Mouse (Mus musculus) brain, adult 10 weeks (tissue): Measurements from ENCODE around the gene Vmn1r104. TPM values are rescaled to one million over a fixed set of nuclear protein-coding genes. Genes with fewer than 3 reads are reported as not detected.

Experiments
- polyA plus RNA-seq: library from polyadenylated mRNA; stranded (reverse); fragments of 350-450 nt; fragmentation: Illumina TruSeq; extraction: RNeasy Lipid Tissue Mini Kit (QIAGEN cat#74804); gene quantifications from one replicate; pipeline ENCODE4 v1.2.3, GENCODE M21; 2015; ENCODE audit warnings: low read depth, low replicate concordance

The Vmn1r104 gene
- polyA plus RNA-seq: not detected

GRCm38 (mm10) chr7:20533537-20533936 is at the start of gene Vmn1r104:
Gene Vmn1r104 (plus strand): TSS chr7:20533837.

DNA sequence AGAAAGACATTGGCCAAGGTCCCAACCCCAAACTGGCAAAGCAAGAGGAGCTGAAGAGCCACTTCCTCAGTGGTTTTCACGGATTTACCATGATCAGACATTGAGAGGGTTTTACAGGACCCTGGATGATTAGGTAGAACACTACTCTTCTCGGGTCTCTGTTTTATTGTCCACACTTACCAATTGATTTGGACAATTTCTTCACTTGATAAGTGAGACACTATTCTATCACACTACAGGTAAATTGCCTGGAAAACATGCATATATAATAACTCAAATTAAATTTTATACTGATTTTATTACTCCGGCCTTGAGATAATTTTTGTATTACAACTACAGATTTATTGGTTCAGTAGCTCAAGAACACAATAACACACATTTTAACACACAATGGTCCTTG is 23.2 kb upstream of the Vmn1r104 start, which contains the start of gene Vmn1r103:
TSS of gene Vmn1r103 (minus strand) at position 101 of the 400 bp plus-strand sequence.

GRCm38 (mm10) chr7:20545657-20546056 is 12.0 kb downstream of the Vmn1r104 start, which contains the start of gene Gm5726:
Gene Gm5726 (minus strand): TSS chr7:20545757.

DNA sequence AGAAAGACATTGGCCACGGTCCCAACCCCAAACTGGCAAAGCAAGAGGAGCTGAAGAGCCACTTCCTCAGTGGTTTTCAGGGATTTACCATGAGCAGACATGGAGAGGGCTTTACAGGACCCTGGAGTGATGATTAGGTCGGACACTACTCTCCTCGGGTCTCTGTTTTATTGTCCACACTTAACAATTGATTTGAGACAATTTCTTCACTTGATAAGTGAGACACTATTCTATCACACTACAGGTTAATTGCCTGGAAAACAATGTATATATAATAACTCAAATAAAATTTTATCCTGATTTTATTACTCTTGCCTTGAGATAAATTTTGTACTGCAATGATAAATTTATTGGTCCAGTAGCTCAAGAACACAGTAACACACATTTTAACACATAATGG is 42.5 kb downstream of the Vmn1r104 start, which contains the start of gene Gm4141:
TSS of gene Gm4141 (minus strand) at position 101 of the 400 bp plus-strand sequence.

Other genes with a start within 250 kb of the Vmn1r104 start
- gene Gm4133, start 199.8 kb upstream of the Vmn1r104 start, polyA plus RNA-seq: not detected
- not detected for gene Gm5728, start 158.4 kb upstream of the Vmn1r104 start, polyA plus RNA-seq
- not detected for gene Vmn1r100, start 115.9 kb upstream of the Vmn1r104 start, polyA plus RNA-seq
- gene Vmn1r101, start 91.2 kb upstream of the Vmn1r104 start, polyA plus RNA-seq: not detected
- not detected for gene Gm10670, start 58.9 kb upstream of the Vmn1r104 start, polyA plus RNA-seq
- gene Vmn1r103, start 23.3 kb upstream of the Vmn1r104 start, polyA plus RNA-seq: not detected
- gene Gm5726, start 11.9 kb downstream of the Vmn1r104 start, polyA plus RNA-seq: not detected
- not detected for gene Gm4141, start 42.4 kb downstream of the Vmn1r104 start, polyA plus RNA-seq
- gene Gm4513, start 65.2 kb downstream of the Vmn1r104 start, polyA plus RNA-seq: not detected
- not detected for gene Vmn1r107, start 135.1 kb downstream of the Vmn1r104 start, polyA plus RNA-seq
- gene Vmn1r111, start 169.4 kb downstream of the Vmn1r104 start, polyA plus RNA-seq: not detected
- gene Gm10668, start 196.8 kb downstream of the Vmn1r104 start, polyA plus RNA-seq: not detected
- not detected for gene Vmn1r112, start 237.3 kb downstream of the Vmn1r104 start, polyA plus RNA-seq